Mouse (Mus musculus): ENCODE measurements around the gene Trip12. TPM values are rescaled to one million over a fixed set of nuclear protein-coding genes. Genes with fewer than 3 reads are reported as not detected.

Gene Trip12
- polyA plus RNA-seq, 1 experiment from 2014 or later: 26.0 TPM

DNA sequence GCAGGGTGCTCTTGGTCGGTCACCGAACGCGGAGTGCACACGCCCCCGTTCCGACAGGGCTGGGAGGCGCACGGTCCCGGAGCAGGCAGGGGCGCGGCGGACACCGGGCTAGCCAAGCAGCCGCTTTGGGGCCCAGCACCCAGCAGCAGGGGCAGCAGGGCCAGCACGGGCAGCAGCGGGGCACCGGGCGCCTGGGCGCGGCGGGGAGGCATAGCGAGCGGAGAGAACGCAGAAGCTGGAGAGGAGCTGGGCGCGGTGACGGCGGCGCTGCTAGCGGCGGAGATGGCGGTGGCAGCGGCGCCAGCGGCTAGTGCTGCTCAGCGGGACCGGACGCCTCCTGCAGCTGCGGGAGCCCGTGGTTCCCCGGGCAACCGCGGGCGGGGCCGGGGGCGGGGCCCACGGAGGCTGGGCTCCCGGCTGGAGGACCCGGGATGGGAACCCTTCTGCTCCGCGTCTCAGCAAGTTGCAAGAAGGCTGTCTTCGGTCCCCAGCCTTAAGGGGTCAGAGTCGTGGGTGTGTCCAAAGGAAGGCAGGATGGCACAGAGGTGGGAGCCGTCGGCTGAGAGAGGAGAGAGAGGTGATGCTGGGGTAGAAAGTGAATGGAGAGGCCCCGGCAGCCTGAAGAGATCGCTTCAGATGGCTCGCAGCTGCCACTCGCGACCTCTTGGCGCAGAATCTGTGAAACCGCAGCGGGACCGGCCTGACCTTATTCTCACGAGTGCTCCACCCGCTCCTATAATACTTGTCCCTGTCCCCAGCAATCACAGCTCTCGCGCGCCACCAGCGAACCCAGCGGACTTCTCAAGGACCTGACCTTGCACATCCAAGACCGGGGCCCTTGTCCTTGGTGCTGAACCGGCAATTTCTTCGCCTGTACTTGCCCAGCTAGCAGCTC lies 144.6 kb downstream of the Trip12 start, which contains the start of gene Dner:
Gene Dner (minus strand): TSS at position 705 of the 895 bp plus-strand sequence.
- WGBS: under 1% methylated on average over 48 of the region's 75 CpGs
- Histone ChIP-seq H3K36me3 (ENCODE audit: control insufficient read depth, insufficient read depth, low read length) (no peaks in the 10 kb centered on the region), H3K4me3 (ENCODE audit: low read depth, low read length) (peak within 1 kb of the TSS; percentile 33), H3K9me3 (ENCODE audit: control insufficient read depth, low read length) (no peaks in the 10 kb centered on the region), H3K27me3 (ENCODE audit: control insufficient read depth, insufficient read depth, low read length) (no peaks in the 10 kb centered on the region), H3K4me1 (replicated peaks; ENCODE audit: control insufficient read depth, insufficient read depth) (0 out of 2 replicates have a peak, but pooled peaks cover 2% of the 10 kb centered on the region), H3K27ac (replicated peaks) (no peak within 1 kb of the TSS), H3K4me2 (replicated peaks; ENCODE audit: low read depth) (peak within 1 kb of the TSS; percentile 60), H3K9ac (ENCODE audit: low read length) (no peak within 1 kb of the TSS)
- peak; percentile 63; the same call in 1 of the 2 replicates for ATAC-seq (ENCODE audit: low FRiP score, low TSS enrichment)
- no peak for TF ChIP-seq EP300 (optimal IDR thresholded peaks at IDR 0.05)
- TF ChIP-seq CTCF (IDR thresholded peaks at IDR 0.05; ENCODE audit: low read depth): peak; percentile 59
- peak; percentile 86 for DNase-seq (ENCODE audit: low spot score)

- ATAC-seq (ENCODE audit: low FRiP score, low TSS enrichment) (no peak), DNase-seq (ENCODE audit: low spot score) (no peak)
- no peaks in the 10 kb centered on the region for H3K36me3 ChIP-seq (ENCODE audit: control insufficient read depth, insufficient read depth, low read length)
- H3K4me1 ChIP-seq (replicated peaks; ENCODE audit: control insufficient read depth, insufficient read depth): 0 out of 2 replicates have a peak, but pooled peaks cover 2% of the 10 kb centered on the region
- H3K9ac ChIP-seq (ENCODE audit: low read length): no peak overlapping the region
- H3K4me2 ChIP-seq (replicated peaks; ENCODE audit: low read depth): peak overlapping the region; percentile 60
- H3K9me3 ChIP-seq (ENCODE audit: control insufficient read depth, low read length): no peaks in the 10 kb centered on the region
- no peak overlapping the region for H3K27ac ChIP-seq (replicated peaks)
- WGBS: 12% methylated on average over 26 of the region's 26 CpGs
- H3K27me3 ChIP-seq (ENCODE audit: control insufficient read depth, insufficient read depth, low read length): no peaks in the 10 kb centered on the region
- peak overlapping the region; percentile 33; the same call in 1 of the 2 replicates for H3K4me3 ChIP-seq (ENCODE audit: low read depth, low read length)
- TF ChIP-seq EP300 (optimal IDR thresholded peaks at IDR 0.05) (no peak), CTCF (IDR thresholded peaks at IDR 0.05; ENCODE audit: low read depth) (no peak)
These were observed 145.4 kb downstream of the Trip12 start for GRCm38 (mm10) chr1:84694688-84695474.

GRCm38 (mm10) chr1:84677910-84678309 lies 162.4 kb downstream of the Trip12 start:
- no peaks in the 10 kb centered on the region for H3K27me3 ChIP-seq (ENCODE audit: control insufficient read depth, insufficient read depth, low read length)
- no peak overlapping the region for H3K27ac ChIP-seq (replicated peaks)
- H3K4me3 ChIP-seq (ENCODE audit: low read depth, low read length): no peak overlapping the region
- H3K9ac ChIP-seq (ENCODE audit: low read length): no peak overlapping the region
- H3K36me3 ChIP-seq (ENCODE audit: control insufficient read depth, insufficient read depth, low read length): no peaks in the 10 kb centered on the region
- no peak for DNase-seq (ENCODE audit: low spot score)
- no peak for ATAC-seq (ENCODE audit: low FRiP score, low TSS enrichment)
- H3K9me3 ChIP-seq (ENCODE audit: control insufficient read depth, low read length): no peaks in the 10 kb centered on the region
- no peaks in the 10 kb centered on the region for H3K4me1 ChIP-seq (replicated peaks; ENCODE audit: control insufficient read depth, insufficient read depth)
- WGBS: 60% methylated on average over 4 of the region's 4 CpGs
- no peak overlapping the region for H3K4me2 ChIP-seq (replicated peaks; ENCODE audit: low read depth)
- TF ChIP-seq CTCF (IDR thresholded peaks at IDR 0.05; ENCODE audit: low read depth) (no peak), EP300 (optimal IDR thresholded peaks at IDR 0.05) (no peak)

Small RNAs within 50 kb of the gene (microRNA-seq; reads per million reads assigned to microRNA genes)
- not detected for gene Mir5126

Other genes with a start within 250 kb of the Trip12 start
- 2.7 and 2.9 TPM in 2 replicates for gene Dner, start 144.3 kb downstream of the Trip12 start, polyA plus RNA-seq (2015; fragmentation: Nextera tagmentation; extraction: Ambion mirVana)
- 9.8 and 10.2 TPM in 2 replicates for gene Fbxo36, start 675 bp downstream of the Trip12 start, polyA plus RNA-seq (2015; fragmentation: Nextera tagmentation; extraction: Ambion mirVana)
- 0.11 and 0.18 TPM in 2 replicates for gene Slc16a14, start 94.6 kb upstream of the Trip12 start, polyA plus RNA-seq (2015; fragmentation: Nextera tagmentation; extraction: Ambion mirVana)

Measured in stomach, postnatal 0 days (tissue).